Mouse (Mus musculus) intestine, embryonic 14.5 days (tissue): ENCODE results near the gene Nfkbia. TPM values are rescaled to one million over a fixed set of nuclear protein-coding genes. Genes with fewer than 3 reads are reported as not detected.

ENCODE experiments used
- ATAC-seq: fragments of 200-750 bp; cut with Nextera tagmentation; replicated peaks from 2 replicates; pipeline ENCODE4 v1.8.0; 2017; ENCODE audit warnings: low read depth, moderate number of reproducible peaks, moderate TSS enrichment, moderate library complexity; ENCODE audit not compliant: low FRiP score, low TSS enrichment
- DNase-seq: peaks from one replicate; pipeline ENCODE4 v3.0.0-alpha.2; 2018; ENCODE audit warnings: low spot score
- H3K27ac ChIP-seq: fragments of 300-500 bp; sonication (generic); 2 replicates; pipeline ENCODE4 v1.5.1; 2014; ENCODE audit warnings: low read depth, mild to moderate bottlenecking, control low read depth
- H3K27me3 ChIP-seq: fragments of 300-500 bp; sonication (generic); replicated peaks from 2 replicates; pipeline ENCODE4 v1.6.1; 2014; ENCODE audit warnings: low read length, control low read depth; ENCODE audit not compliant: control insufficient read depth, insufficient read depth
- H3K36me3 ChIP-seq: fragments of 300-500 bp; sonication (generic); 2 replicates; pipeline ENCODE4 v1.6.1; 2014; ENCODE audit warnings: low read length, control low read depth; ENCODE audit not compliant: control insufficient read depth, insufficient read depth
- H3K4me1 ChIP-seq: fragments of 300-500 bp; sonication (generic); replicated peaks from 2 replicates; pipeline ENCODE4 v1.6.1; 2014; ENCODE audit warnings: low read length, control low read depth, mixed read lengths; ENCODE audit not compliant: control insufficient read depth, insufficient read depth
- H3K4me2 ChIP-seq: fragments of 300-500 bp; sonication (generic); 2 replicates; pipeline ENCODE4 v1.6.1; 2014; ENCODE audit warnings: low read length
- H3K4me3 ChIP-seq: fragments of 300-500 bp; sonication (generic); 2 replicates; pipeline ENCODE4 v1.5.1; 2014; ENCODE audit warnings: low read depth, low read length, control low read depth, mixed read lengths
- H3K9ac ChIP-seq: fragments of 300-500 bp; sonication (generic); 2 replicates; pipeline ENCODE4 v1.6.1; 2014; ENCODE audit warnings: mild to moderate bottlenecking, low read length
- H3K9me3 ChIP-seq: fragments of 300-500 bp; sonication (generic); 2 replicates; pipeline ENCODE4 v1.6.1; 2016; ENCODE audit warnings: low read length, control low read depth; ENCODE audit not compliant: control insufficient read depth
- WGBS: fragments of 180-500 bp; shearing (Covaris S2); extraction: QIAGEN DNeasy Blood & Tissue Kit; methylation state at CpG from one replicate; pipeline ENCODE4 v1.1.7; 2014; 5-methylcytosine and 5-hydroxymethylcytosine counted together
- polyA plus RNA-seq: library from polyadenylated mRNA; unstranded; fragments of >200 nt; fragmentation: Nextera tagmentation; extraction: Ambion mirVana; gene quantifications from 2 replicates; pipeline ENCODE4 v1.2.1, GENCODE M21; 2014

Gene Nfkbia
- polyA plus RNA-seq, 1 experiment from 2014 or later: 80.3 TPM

DNA sequence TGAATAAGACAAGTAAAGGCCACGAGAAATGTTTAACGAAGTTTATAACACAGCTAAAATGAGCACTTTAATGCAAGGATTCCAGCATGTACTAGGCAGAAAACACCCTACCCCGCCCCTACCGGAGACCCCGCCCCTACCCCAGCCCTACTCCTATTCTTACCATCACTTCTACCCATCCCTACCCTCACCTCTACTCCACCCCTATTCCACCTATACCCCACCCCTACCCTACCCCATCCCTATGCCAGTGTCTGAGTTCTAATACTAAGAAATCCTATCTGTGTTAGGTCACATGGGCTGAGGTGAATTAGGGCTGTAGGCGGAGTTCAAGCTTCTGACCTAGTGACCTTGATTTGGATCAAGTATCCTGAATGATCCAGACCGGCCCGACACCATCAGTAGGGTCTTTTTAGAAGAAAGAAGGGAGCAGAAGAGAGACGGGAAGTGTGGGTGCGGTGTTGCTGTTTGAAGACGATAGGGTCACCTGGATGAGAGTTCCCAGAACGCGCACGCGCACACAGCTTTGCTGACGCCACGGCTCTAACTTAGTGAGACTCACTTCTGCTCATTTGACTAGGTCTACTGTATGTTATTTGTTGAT, 15.0 kb upstream of the Nfkbia start:
- WGBS: 85% methylated on average over 17 of the region's 17 CpGs
- no peak overlapping the region for H3K4me3 ChIP-seq
- no peak overlapping the region for H3K4me2 ChIP-seq
- no peaks in the 10 kb centered on the region for H3K4me1 ChIP-seq
- no peak for DNase-seq
- no peaks in the 10 kb centered on the region for H3K9me3 ChIP-seq
- ATAC-seq: no peak
- H3K9ac ChIP-seq: no peak overlapping the region
- H3K27me3 ChIP-seq: no peaks in the 10 kb centered on the region
- no peak overlapping the region for H3K27ac ChIP-seq
- no peaks in the 10 kb centered on the region for H3K36me3 ChIP-seq

GRCm38 (mm10) chr12:55506029-55506330, 13.5 kb upstream of the Nfkbia start:
- DNase-seq (peak; percentile 96), ATAC-seq (no peak)
- Histone ChIP-seq H3K27me3 (no peaks in the 10 kb centered on the region), H3K4me3 (no peak overlapping the region), H3K4me1 (no peaks in the 10 kb centered on the region), H3K9me3 (no peaks in the 10 kb centered on the region), H3K36me3 (no peaks in the 10 kb centered on the region), H3K4me2 (no peak overlapping the region), H3K9ac (no peak overlapping the region), H3K27ac (no peak overlapping the region)
- 2% methylated on average over 6 of the region's 6 CpGs for WGBS

DNA sequence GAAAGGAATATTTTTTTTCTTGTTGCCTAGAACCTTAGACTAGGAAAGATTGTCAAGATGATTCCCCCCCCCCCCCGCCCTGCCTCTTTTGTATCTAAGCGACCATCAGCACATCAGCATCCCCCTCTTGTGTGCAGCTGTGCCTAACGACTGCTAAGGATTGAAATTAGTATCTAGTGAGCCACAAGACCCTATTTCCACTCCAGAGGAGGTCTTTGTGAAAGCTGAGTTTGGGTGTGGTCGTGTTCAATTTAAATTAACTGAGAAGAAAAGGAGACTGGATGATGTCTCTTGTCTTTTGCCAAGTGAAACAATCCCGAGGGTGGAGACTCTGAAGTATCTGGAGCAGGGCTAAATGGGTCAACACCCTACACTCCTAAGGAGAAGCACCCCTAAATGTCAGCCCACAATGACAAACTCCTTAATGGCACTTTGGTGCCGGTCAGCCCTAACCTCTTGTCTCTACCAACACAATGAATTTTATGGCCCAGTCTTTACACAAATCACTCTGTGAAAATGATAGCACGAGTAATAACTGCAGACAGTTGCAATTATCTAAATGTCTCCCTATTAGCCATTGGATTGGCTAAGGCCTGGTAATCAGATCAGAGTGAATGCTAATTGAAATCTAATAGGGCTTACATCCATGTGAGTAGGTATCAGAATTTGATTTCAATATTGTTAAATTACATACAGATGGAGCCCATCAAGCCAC, 13.0 kb upstream of the Nfkbia start:
- Histone ChIP-seq H3K4me3 (no peak overlapping the region), H3K4me1 (no peaks in the 10 kb centered on the region), H3K9ac (no peak overlapping the region), H3K9me3 (no peaks in the 10 kb centered on the region), H3K27me3 (no peaks in the 10 kb centered on the region), H3K4me2 (no peak overlapping the region), H3K36me3 (no peaks in the 10 kb centered on the region), H3K27ac (no peak overlapping the region)
- ATAC-seq: no peak
- no peak for DNase-seq
- WGBS: 57% methylated on average over 7 of the region's 7 CpGs

- Histone ChIP-seq H3K9ac (no peak overlapping the region), H3K4me2 (peak overlapping the region; percentile 14; the same call in 1 of the 2 replicates), H3K27ac (no peak overlapping the region), H3K9me3 (no peaks in the 10 kb centered on the region), H3K4me1 (no peaks in the 10 kb centered on the region), H3K4me3 (no peak overlapping the region), H3K27me3 (no peaks in the 10 kb centered on the region), H3K36me3 (no peaks in the 10 kb centered on the region)
- under 1% methylated on average over 10 of the region's 10 CpGs for WGBS
- ATAC-seq (peak; percentile 54), DNase-seq (peak; percentile 95)
Observed at GRCm38 (mm10) chr12:55499031-55499430, 6.6 kb upstream of the Nfkbia start.

DNA sequence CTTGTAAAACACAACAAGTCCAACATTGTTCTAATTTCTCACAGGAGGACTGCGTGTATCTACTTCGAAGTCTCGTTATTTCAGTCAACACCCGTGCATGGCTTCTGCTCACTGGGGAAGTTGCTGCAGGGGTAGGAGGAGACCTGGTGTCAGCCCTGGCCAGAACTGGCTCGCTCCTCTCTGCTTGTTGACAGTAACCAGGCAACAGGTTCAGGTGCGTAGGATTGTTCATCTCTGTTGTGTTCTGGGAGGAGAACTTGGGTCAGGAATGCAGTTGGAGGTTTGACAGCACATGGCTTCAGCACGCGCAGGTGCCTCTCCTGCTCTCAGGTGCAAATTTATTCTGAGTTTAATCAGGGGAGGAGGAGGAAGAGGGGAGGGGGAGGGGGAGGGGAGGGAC, 5.3 kb upstream of the Nfkbia start:
- Histone ChIP-seq H3K27me3 (no peaks in the 10 kb centered on the region), H3K9me3 (no peaks in the 10 kb centered on the region), H3K4me1 (peaks cover 6% of the 10 kb centered on the region), H3K27ac (no peak overlapping the region), H3K4me2 (no peak overlapping the region), H3K36me3 (no peaks in the 10 kb centered on the region), H3K9ac (no peak overlapping the region), H3K4me3 (no peak overlapping the region)
- no peak for DNase-seq
- ATAC-seq: no peak
- 51% methylated on average over 8 of the region's 8 CpGs for WGBS

DNA sequence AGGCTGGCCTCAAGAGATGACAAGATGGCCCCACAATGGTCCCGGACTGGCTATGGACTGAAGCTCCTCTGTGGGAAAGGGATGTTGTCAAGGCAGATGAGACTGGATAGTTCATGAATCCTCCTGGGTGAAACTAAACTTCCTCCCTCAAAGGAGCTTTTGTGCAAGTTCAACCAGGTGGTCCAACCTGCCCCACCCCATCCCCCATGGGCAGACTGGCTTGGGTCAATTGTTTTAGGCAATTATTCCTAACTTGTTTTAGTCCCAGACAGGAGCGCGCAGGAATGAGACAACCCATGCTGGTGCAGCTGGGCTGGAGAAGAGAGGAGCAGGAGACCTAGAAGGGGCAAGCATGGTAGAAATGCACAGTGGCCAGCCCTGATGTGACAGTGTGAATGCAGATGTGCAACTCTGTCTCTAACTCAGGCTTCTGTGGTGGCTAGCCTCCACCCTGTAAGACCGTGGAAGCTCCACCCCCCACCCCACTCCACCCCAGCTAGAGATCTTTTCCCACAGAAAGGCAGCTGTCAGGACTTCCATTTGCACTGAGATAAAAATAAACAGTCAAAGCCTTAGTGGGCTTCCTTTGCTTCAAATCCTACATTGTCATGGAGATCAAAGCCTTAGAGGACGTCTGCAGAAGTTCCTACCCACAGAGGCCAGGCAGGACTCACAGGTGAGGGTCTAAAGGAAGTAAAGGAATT, 3.6 kb upstream of the Nfkbia start:
- Histone ChIP-seq H3K27ac (no peak overlapping the region), H3K4me1 (peaks cover 8% of the 10 kb centered on the region), H3K27me3 (no peaks in the 10 kb centered on the region), H3K4me3 (no peak overlapping the region), H3K9me3 (no peaks in the 10 kb centered on the region), H3K36me3 (peaks cover under 1% of the 10 kb centered on the region; the same call in 1 of the 2 replicates), H3K4me2 (no peak overlapping the region), H3K9ac (no peak overlapping the region)
- 66% methylated on average over 5 of the region's 5 CpGs for WGBS
- no peak for DNase-seq
- no peak for ATAC-seq

- no peak overlapping the region for H3K9ac ChIP-seq
- H3K4me2 ChIP-seq: no peak overlapping the region
- H3K9me3 ChIP-seq: no peaks in the 10 kb centered on the region
- 33% methylated on average over 9 of the region's 9 CpGs for WGBS
- no peak overlapping the region for H3K4me3 ChIP-seq
- peak; percentile 72 for DNase-seq
- peak; percentile 5; the same call in 1 of the 2 replicates for ATAC-seq
- no peak overlapping the region for H3K27ac ChIP-seq
- peaks cover 16% of the 10 kb centered on the region for H3K4me1 ChIP-seq
- H3K27me3 ChIP-seq: no peaks in the 10 kb centered on the region
- H3K36me3 ChIP-seq: peaks cover 8% of the 10 kb centered on the region
Observed at GRCm38 (mm10) chr12:55495114-55495901, 2.9 kb upstream of the Nfkbia start.

GRCm38 (mm10) chr12:55493381-55493780, 934 bp upstream of the Nfkbia start:
- Histone ChIP-seq H3K27ac (peak overlapping the region; percentile 97; the same call in 1 of the 2 replicates), H3K27me3 (no peaks in the 10 kb centered on the region), H3K9ac (no peak overlapping the region), H3K9me3 (no peaks in the 10 kb centered on the region), H3K4me2 (peak overlapping the region; percentile 85), H3K4me3 (peak overlapping the region; percentile 74), H3K4me1 (peaks cover 22% of the 10 kb centered on the region), H3K36me3 (peaks cover 27% of the 10 kb centered on the region)
- 37% methylated on average over 8 of the region's 8 CpGs for WGBS
- DNase-seq: no peak
- no peak for ATAC-seq
